Mouse (Mus musculus) urinary bladder, postnatal 25 days (tissue): ENCODE data around the gene Sec23ip.
A peak's percentile ranks its signal among the peaks of the same experiment; 100 is the strongest.
"Not testable (repeated sequence)": the region's sequence is repeated elsewhere in the genome, so short reads cannot be mapped to it uniquely, and the experiment has no call there.

Experiments
- DNase-seq: peaks from one replicate; pipeline ENCODE4 v3.0.0; 2022; ENCODE audit warnings: low spot score

The Sec23ip gene

GRCm38 (mm10) chr7:128744684-128745485 lies at the start of gene Sec23ip:
Gene Sec23ip, plus strand, starts transcription at chr7:128744943.
- DNase-seq, result peak; percentile 96

- DNase-seq, result not testable (repeated sequence)
These were observed 44.8 kb upstream of the Sec23ip start for GRCm38 (mm10) chr7:128699959-128700358.

GRCm38 (mm10) chr7:128705735-128706134 lies 39.0 kb upstream of the Sec23ip start:
- DNase-seq, result peak; percentile 54

- DNase-seq, result no peak
These were observed 26.8 kb upstream of the Sec23ip start for GRCm38 (mm10) chr7:128717991-128718390.

DNA sequence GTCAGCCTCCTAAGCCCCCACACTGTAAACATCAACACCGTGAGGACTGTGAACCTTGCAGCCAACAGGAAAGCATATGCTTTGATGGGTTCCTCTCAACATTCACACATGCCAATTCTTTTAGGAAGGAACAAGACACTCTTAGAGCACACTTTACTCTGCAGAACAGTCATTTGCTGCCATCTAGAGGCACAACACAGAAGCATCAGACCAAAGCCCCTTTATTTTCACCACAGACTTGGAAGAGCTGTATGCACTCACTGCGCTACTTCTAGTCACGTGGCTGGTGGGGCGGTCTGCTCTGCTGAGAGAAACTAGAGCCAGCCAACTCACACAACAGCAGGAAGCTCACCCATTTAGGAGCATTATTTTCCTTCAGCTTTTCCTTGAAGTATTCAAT lies 20.0 kb upstream of the Sec23ip start:
- DNase-seq, result no peak

DNA sequence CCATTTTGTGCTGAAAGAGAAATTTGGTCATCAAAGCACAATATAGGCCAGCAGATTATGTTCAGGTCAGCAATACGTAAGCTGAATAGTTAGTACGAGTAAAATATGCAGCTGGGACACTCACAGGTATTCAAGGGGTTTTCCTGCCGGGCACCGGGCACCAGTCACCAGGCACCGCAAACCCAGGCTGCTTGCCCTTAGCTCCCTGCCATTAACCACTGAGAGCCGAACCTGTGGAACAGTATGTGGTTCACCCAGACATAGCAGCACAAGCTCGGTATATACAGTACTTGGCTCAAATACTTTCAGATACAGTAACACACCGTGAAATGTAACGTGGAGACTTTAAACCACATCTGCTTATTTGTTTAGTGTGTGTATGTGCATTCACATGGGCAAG lies 19.6 kb upstream of the Sec23ip start:
- no peak for DNase-seq

DNA sequence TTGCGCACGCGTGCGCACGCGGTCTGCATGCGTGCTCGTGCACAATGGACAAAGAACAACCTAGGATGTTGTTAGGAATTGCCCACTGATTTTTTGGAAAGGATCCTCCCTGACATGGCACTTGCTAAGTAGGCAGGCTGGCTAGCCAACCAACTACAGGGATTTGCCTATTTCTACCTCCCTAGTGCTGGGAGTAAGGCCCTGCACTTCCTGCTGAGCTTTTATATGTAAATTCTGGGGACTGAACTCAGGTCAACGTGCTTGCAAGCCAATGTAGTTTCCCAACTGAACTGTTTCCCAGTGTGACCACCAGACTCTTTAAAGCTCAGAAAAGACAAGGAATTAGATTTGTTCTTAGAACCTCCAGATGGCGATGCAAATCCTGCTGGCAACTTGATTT lies 17.7 kb upstream of the Sec23ip start:
- DNase-seq, result no peak

- DNase-seq, result no peak
These were observed 17.0 kb upstream of the Sec23ip start for GRCm38 (mm10) chr7:128727701-128728100.

GRCm38 (mm10) chr7:128728738-128729137 lies 16.0 kb upstream of the Sec23ip start:
- DNase-seq, result no peak

- DNase-seq, result no peak
These were observed 13.2 kb upstream of the Sec23ip start for GRCm38 (mm10) chr7:128731585-128731984.

DNA sequence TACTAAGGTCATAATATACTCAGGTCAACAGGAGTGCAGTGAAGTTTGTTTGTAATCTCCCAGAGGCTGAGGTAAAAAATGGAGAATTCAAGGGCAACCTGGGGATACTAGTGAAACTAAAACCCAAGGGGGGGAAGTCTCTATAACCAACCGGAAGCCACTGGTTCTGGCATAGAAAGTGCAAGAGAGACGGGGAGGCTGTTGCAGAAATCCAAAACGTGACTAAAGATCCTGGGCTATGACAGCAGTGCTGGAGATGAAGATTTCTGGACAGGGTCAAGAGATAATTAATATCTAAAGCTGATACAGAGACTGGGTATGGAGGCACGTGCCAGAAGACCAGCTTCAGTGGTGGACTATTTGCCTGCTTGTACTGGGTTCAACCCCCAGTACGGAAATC lies 6.7 kb upstream of the Sec23ip start:
- no peak for DNase-seq

DNA sequence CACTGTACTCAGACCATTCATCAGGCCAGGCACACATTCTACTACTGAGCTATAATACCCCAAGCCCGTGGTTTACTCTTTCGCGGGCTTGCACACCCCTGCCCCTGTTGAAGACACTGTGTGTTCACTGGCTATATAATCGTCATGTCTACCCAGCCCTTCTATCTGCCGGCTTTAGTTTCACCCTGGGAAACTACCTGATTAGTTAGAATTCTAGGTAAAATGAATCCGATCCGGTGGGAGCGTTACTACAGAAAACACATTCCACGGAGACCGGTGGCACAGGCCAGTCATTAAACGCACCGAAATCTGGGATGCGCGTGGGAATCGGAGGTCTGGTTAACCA lies 5.7 kb upstream of the Sec23ip start:
- DNase-seq, result no peak

- peak; percentile 42 for DNase-seq
These were observed 5.1 kb upstream of the Sec23ip start for GRCm38 (mm10) chr7:128739462-128740277.

DNA sequence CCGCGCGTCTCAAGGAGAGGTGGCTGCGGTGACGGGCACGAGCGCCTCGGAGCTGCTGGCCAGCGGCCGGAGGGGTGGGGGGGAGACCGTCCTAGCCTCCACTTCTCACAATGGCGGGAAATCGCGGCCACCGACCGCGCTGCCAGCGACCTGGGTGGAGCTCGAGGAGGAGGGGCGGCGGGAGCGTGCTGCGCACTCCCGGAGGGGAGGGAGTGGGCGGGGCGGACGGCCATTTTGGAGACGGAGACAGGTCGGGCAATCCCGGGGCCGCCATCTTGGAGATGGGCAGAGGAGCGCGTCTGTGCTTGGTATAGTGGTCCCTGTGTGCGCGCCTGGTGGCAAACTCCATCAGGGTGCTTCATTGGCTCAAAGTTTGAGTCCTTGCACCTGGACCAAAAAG lies 4.4 kb upstream of the Sec23ip start, which contains the start of gene Mcmbp:
Gene Mcmbp (minus strand): TSS at position 162 of the 400 bp plus-strand sequence.
- DNase-seq, result peak; percentile 97

DNA sequence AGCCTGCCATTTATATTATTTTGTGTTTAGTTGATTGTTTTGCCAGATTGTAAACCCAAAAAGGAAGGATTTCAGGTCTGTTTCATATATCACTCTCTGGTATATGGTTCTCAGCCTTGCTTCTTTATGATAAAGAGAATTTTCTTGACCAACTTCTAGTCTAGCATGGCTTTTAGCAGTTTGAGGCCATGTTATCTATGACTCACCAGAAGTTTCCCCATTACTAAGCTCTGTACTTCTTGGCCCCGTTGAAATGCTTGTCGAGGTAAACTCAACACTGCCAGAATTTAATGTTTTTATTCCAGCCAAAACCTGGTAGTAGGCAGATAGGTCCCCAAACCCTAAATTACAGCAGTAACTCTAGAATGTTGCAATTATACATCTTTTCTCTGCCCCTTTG lies 845 bp upstream of the Sec23ip start:
- no peak for DNase-seq

DNA sequence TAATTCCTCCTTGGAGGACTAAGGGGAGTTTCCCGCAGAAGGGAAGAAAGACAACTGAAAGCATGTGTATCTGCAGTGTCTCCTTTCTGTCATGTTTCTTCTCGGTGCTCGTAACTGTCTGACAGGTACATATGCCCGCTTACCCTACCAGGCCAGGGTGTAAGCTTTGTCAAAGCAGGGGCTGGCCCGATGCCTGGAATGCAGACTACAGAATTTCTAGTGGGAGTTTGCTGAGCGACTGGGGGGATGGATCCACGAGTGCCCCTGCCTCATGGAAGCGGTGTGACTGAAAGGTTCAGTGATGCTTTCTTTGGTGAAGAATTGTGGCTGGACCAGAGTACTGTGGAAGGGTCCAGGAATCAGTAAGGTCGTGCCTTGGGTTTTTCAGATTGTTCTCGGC lies 1.4 kb downstream of the Sec23ip start:
- DNase-seq, result no peak

GRCm38 (mm10) chr7:128748758-128749157 lies 4.0 kb downstream of the Sec23ip start:
- peak; percentile 51 for DNase-seq

DNA sequence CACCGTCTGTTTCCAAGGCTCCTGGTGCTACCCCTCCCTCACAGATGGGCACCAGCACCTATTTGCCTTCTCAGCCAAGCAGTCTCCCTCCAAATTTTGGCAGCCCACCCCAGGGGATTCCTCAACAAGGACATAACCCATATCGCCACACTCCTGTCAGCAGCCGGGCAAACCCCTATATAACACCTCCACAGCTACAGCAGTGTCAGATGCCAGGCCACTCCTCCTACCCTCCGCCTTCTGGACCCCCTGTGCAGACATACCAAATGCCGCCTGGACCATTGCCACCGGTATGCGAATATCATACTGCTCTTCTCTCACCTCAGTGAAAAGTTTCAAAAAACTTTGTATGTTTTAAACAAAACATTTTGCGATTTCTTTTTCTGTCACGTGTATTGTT lies 5.6 kb downstream of the Sec23ip start:
- no peak for DNase-seq

- DNase-seq, result no peak
These were observed 7.3 kb downstream of the Sec23ip start for GRCm38 (mm10) chr7:128752012-128752411.

DNA sequence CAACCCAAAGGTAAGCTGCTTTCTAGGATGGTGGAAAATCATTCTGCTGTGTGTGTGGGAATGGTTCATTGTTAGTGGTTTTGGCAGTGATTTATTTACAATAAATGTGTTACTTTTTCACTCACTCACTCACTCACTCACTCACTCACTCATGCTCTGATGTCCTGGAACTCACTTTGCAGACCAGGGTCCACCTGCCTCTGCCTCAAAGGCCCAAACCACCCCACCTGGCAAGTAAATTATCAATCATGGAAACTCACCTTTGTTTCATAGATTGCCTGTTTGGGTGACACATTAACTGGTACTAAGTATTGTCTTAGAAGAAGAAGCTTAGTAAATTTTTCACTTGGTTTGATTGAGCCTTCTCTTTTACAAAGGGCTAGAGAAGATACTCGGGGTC lies 10.7 kb downstream of the Sec23ip start:
- DNase-seq, result no peak

DNA sequence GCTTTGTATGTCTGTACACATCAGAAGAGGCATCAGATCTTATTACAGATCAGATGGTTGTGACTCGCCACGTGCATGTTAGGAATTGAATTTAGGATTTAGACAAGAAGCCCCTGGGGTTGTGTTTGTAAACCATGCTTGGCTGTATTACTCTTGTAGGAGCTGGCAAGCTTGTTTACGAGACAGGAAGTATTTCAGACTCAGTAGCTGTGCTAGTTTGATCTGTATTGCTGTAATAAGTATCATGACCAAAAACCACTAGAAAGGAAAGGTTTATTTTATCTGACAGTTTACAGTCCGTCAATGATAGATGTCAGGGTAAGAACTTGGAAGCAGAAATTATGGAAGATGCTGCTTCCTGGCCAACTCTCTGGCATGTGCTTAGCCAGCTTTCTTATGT lies 14.2 kb downstream of the Sec23ip start:
- no peak for DNase-seq

DNA sequence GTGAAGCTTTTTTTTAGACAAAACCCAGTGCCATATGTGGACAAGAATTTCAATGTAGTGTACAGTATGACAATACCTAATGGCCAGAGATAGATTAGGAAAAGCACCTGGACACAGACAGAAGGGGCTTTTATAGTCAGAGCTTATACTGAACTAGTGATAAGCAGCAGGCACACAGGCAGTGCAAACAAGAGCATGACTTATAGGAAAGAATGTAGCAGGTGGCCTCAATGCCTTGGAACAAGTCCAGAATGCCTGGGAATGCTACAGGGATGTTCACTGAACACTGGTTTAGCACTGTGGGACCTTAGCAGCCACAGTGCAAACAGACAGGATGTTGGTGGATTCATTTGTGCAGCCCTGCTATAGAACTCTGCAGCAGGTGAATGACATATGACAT lies 22.0 kb downstream of the Sec23ip start:
- no peak for DNase-seq

DNA sequence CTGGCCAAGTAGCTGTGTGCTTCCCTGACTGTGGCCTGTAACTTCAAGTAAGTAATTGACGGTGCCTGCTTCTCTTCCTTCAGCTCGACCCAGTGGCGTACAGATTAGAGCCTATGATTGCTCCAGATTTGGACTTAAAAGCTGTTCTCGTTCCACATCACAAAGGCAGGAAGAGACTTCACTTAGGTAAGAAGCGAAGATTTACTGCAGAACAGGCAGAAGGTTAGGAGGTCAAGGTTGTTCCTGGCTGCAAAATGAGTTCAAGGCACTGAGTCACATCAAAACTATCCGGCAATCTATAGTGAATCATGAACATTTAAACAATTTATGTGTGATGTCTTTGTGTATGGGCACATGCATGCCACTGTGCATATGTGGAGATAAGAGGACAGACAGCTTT lies 32.5 kb downstream of the Sec23ip start:
- no peak for DNase-seq
